ENCODE assay signal across 12 mouse cellular contexts in genomic region chr2:35615977-35616376, GRCm38 (mm10). TPM values are rescaled to one million over a fixed set of nuclear protein-coding genes. Genes with fewer than 3 reads are reported as not detected.
A peak's percentile ranks its signal among the peaks of the same experiment; 100 is the strongest.
DNase-seq lines count a peak whose midpoint lies in the region; ATAC-seq and TF ChIP-seq lines count a peak whose summit lies in the region.
"Had no signal": no experiment of that assay in that cellular context is flagged by ENCODE, and none has a peak within 500 bp of the region (broad histone marks: within the 10 kb centered on the region; RNA-seq: fewer than 3 reads in every experiment).

No protein-coding gene starts in this region.

- ATAC-seq in hindbrain, embryonic 11.5 days (ENCODE audit: low FRiP score) = no peak
- ATAC-seq in intestine, embryonic 15.5 days = no peak
- no peak for ATAC-seq in midbrain, postnatal 0 days (ENCODE audit: low FRiP score)

- no peak for TF ChIP-seq RAD21 in CH12.LX (IDR thresholded peaks at IDR 0.05; ENCODE audit: low read depth, low read length)

- H3K79me2 ChIP-seq in CH12.LX (replicated peaks; ENCODE audit: control insufficient read depth, extremely low read depth, insufficient read depth, poor library complexity, severe bottlenecking) = no peaks in the 10 kb centered on the region

- no peak overlapping the region for H3K9ac ChIP-seq in hindbrain, embryonic 11.5 days (ENCODE audit: low read depth, low read length)
- no peak overlapping the region for H3K9ac ChIP-seq in CH12.LX (ENCODE audit: insufficient read depth, low read depth)
- no peak overlapping the region for H3K9ac ChIP-seq in intestine, embryonic 15.5 days
- H3K9ac ChIP-seq in midbrain, postnatal 0 days (replicated peaks; ENCODE audit: low read length, poor library complexity, severe bottlenecking) = no peak overlapping the region
- H3K9ac ChIP-seq: neural tube, embryonic 13.5 days had no signal

- H3K27ac ChIP-seq in hindbrain, embryonic 10.5 days = 0 out of 2 replicates have a peak overlapping the region, but pooled peaks have one; percentile 70
- H3K27ac ChIP-seq in hindbrain, embryonic 11.5 days (ENCODE audit: low read depth, low read length) = no peak overlapping the region
- peak overlapping the region; percentile 5; the same call in 1 of the 2 replicates for H3K27ac ChIP-seq in CH12.LX (ENCODE audit: insufficient read depth, low read depth)
- peak overlapping the region; percentile 78 for H3K27ac ChIP-seq in intestine, embryonic 15.5 days
- no peak overlapping the region for H3K27ac ChIP-seq in midbrain, postnatal 0 days (ENCODE audit: low read depth, low read length)
- H3K27ac ChIP-seq: neural tube, embryonic 13.5 days had no signal

- dilution Hi-C loops in CH12.LX (cut with MboI; ENCODE audit: extremely low pct_ligation_motif_present, extremely low pct_unique_long_range_greater_than_20kb, low sequenced_read_pairs) = no loop called here

- TF ChIP-seq EP300 in CH12.LX (IDR thresholded peaks at IDR 0.05; ENCODE audit: low read length) = no peak

- in situ Hi-C loops in CH12.LX (cut with MboI; ENCODE audit: low pct_ligation_motif_present, low pct_unique_long_range_greater_than_20kb, low sequenced_read_pairs) = no loop called here

- no peak overlapping the region for H3K4me3 ChIP-seq in hindbrain, embryonic 10.5 days
- no peak overlapping the region for H3K4me3 ChIP-seq in hindbrain, embryonic 11.5 days (ENCODE audit: low read depth, low read length)
- no peak overlapping the region for H3K4me3 ChIP-seq in CH12.LX (replicated peaks in 1 of 3; ENCODE audit: low read depth in 2 of 3, low read length in 2 of 3, poor library complexity in 1 of 3)
- no peak overlapping the region for H3K4me3 ChIP-seq in intestine, embryonic 15.5 days (replicated peaks)
- no peak overlapping the region for H3K4me3 ChIP-seq in midbrain, postnatal 0 days (ENCODE audit: low read depth, low read length)
- H3K4me3 ChIP-seq: erythroblast, embryonic 14.5 days; neural tube, embryonic 13.5 days had no signal

- peaks cover 11% of the 10 kb centered on the region; the same call in 1 of the 2 replicates for H3K27me3 ChIP-seq in hindbrain, embryonic 10.5 days (ENCODE audit: insufficient read depth, poor library complexity, severe bottlenecking)
- H3K27me3 ChIP-seq in hindbrain, embryonic 11.5 days (ENCODE audit: control insufficient read depth, insufficient read depth, low read length) = no peaks in the 10 kb centered on the region
- H3K27me3 ChIP-seq in CH12.LX (replicated peaks) = no peaks in the 10 kb centered on the region
- H3K27me3 ChIP-seq in intestine, embryonic 15.5 days (replicated peaks) = no peaks in the 10 kb centered on the region
- H3K27me3 ChIP-seq in midbrain, postnatal 0 days (ENCODE audit: insufficient read depth, low read length) = no peaks in the 10 kb centered on the region
- H3K27me3 ChIP-seq: neural tube, embryonic 13.5 days had no signal

- H3K4me2 ChIP-seq in hindbrain, embryonic 11.5 days (replicated peaks; ENCODE audit: low read depth, low read length) = no peak overlapping the region
- H3K4me2 ChIP-seq in CH12.LX (ENCODE audit: insufficient read depth, low read depth, poor library complexity, severe bottlenecking) = no peak overlapping the region
- H3K4me2 ChIP-seq in intestine, embryonic 15.5 days (replicated peaks) = no peak overlapping the region
- no peak overlapping the region for H3K4me2 ChIP-seq in midbrain, postnatal 0 days (ENCODE audit: low read depth, low read length, poor library complexity, severe bottlenecking)
- H3K4me2 ChIP-seq: neural tube, embryonic 13.5 days had no signal

- no peak for DNase-seq in hindbrain, embryonic 10.5 days (ENCODE audit: low spot score)
- no peak for DNase-seq in hindbrain, embryonic 11.5 days (ENCODE audit: low spot score)
- no peak for DNase-seq in CH12.LX (ENCODE audit: extremely low read depth)
- DNase-seq in ES-CJ7 (ENCODE audit: low read depth, low spot score) = peak; percentile 71
- no peak for DNase-seq in frontal cortex, postnatal 14 days (ENCODE audit: low spot score in 2 of 2)
- DNase-seq in midbrain, postnatal 0 days (ENCODE audit: low spot score) = no peak
- DNase-seq: kidney, postnatal 36 days; right cerebral cortex, postnatal 4 days had no signal

- no peaks in the 10 kb centered on the region for H3K9me3 ChIP-seq in hindbrain, embryonic 10.5 days
- H3K9me3 ChIP-seq in hindbrain, embryonic 11.5 days (ENCODE audit: control insufficient read depth, low read length) = no peaks in the 10 kb centered on the region
- no peaks in the 10 kb centered on the region for H3K9me3 ChIP-seq in CH12.LX (replicated peaks; ENCODE audit: low read length)
- H3K9me3 ChIP-seq in intestine, embryonic 15.5 days = no peaks in the 10 kb centered on the region
- H3K9me3 ChIP-seq in midbrain, postnatal 0 days (ENCODE audit: low read length) = no peaks in the 10 kb centered on the region
- H3K9me3 ChIP-seq: G1E; neural tube, embryonic 13.5 days had no signal

- peak in 1 of 2 experiments; percentile 46; a peak in 2 of 4 replicates for TF ChIP-seq CTCF in CH12.LX (conservative IDR thresholded peaks at IDR 0.05 in 1 of 2, IDR thresholded peaks at IDR 0.05 in 1 of 2; ENCODE audit: low read depth in 2 of 2, low read length in 2 of 2)
- TF ChIP-seq CTCF in midbrain, postnatal 0 days (IDR thresholded peaks at IDR 0.05) = no peak; the same call in 1 of the 2 replicates

- peaks cover 95% of the 10 kb centered on the region for H3K4me1 ChIP-seq in hindbrain, embryonic 10.5 days (replicated peaks)
- H3K4me1 ChIP-seq in hindbrain, embryonic 11.5 days (replicated peaks; ENCODE audit: control insufficient read depth, insufficient read depth, low read length) = peaks cover 21% of the 10 kb centered on the region
- peaks cover 59 to 97% of the 10 kb centered on the region in 2 experiments for H3K4me1 ChIP-seq in CH12.LX (ENCODE audit: control insufficient read depth in 1 of 2, insufficient read depth in 2 of 2)
- peaks cover 80% of the 10 kb centered on the region for H3K4me1 ChIP-seq in intestine, embryonic 15.5 days (replicated peaks)
- H3K4me1 ChIP-seq in midbrain, postnatal 0 days (ENCODE audit: insufficient read depth, low read length) = peaks cover 7% of the 10 kb centered on the region

- 62% methylated on average over 2 of the region's 2 CpGs for WGBS in hindbrain, embryonic 10.5 days
- 52% methylated on average over 2 of the region's 2 CpGs for WGBS in hindbrain, embryonic 11.5 days
- 63% methylated on average over 2 of the region's 2 CpGs for WGBS in intestine, embryonic 15.5 days
- 57% methylated on average over 2 of the region's 2 CpGs for WGBS in midbrain, postnatal 0 days

- TF ChIP-seq POLR2A in CH12.LX (IDR thresholded peaks at IDR 0.05; ENCODE audit: low read depth, low read length) = no peak

- no peaks in the 10 kb centered on the region for H3K36me3 ChIP-seq in hindbrain, embryonic 10.5 days
- no peaks in the 10 kb centered on the region for H3K36me3 ChIP-seq in hindbrain, embryonic 11.5 days (ENCODE audit: control insufficient read depth, insufficient read depth, low read length)
- no peaks in the 10 kb centered on the region for H3K36me3 ChIP-seq in CH12.LX (replicated peaks in 1 of 2; ENCODE audit: control insufficient read depth in 1 of 2, insufficient read depth in 1 of 2, low read length in 1 of 2)
- no peaks in the 10 kb centered on the region for H3K36me3 ChIP-seq in intestine, embryonic 15.5 days
- no peaks in the 10 kb centered on the region for H3K36me3 ChIP-seq in midbrain, postnatal 0 days (ENCODE audit: insufficient read depth, low read length)
- H3K36me3 ChIP-seq: G1E; neural tube, embryonic 13.5 days had no signal

TF ChIP-seq in CH12.LX, 34 proteins besides CTCF, POLR2A, EP300 and RAD21:
- peak; percentile 34; the same call in 1 of the 2 replicates for TF ChIP-seq NRF1 (IDR thresholded peaks at IDR 0.05; ENCODE audit: low read depth, low read length)
- no peak for TF ChIP-seq CHD2 (IDR thresholded peaks at IDR 0.05; ENCODE audit: low read length)

RNA-seq across cellular contexts. Expression of gene Dab2ip, which starts 57.9 kb away (rescaled TPM):
- 26.9 and 28.8 TPM in 2 replicates for polyA plus RNA-seq in hindbrain, embryonic 10.5 days (2016; fragmentation: Nextera tagmentation; extraction: Ambion mirVana)
- polyA plus RNA-seq in hindbrain, embryonic 11.5 days (2014; fragmentation: Nextera tagmentation; extraction: Ambion mirVana) = 37.8 and 47.9 TPM in 2 replicates
- 13.7 and 15.6 TPM in 2 replicates for total RNA-seq in CH12.LX (2012; rRNA removed)
- 4.3 and 4.9 TPM in 2 replicates for total RNA-seq in CH12.LX (2014; rRNA removed)
- polyA plus RNA-seq in CH12.LX (2012; ENCODE audit: insufficient read length, low read depth) = 7.5 and 7.8 TPM in 2 replicates
- polyA plus RNA-seq in intestine, embryonic 15.5 days (2015; fragmentation: Nextera tagmentation; extraction: Ambion mirVana) = 52.7 and 54.9 TPM in 2 replicates
- total RNA-seq in midbrain, postnatal 0 days (2014; rRNA removed) = 161 and 175 TPM in 2 replicates
- 71.5 and 73.3 TPM in 2 replicates for polyA plus RNA-seq in midbrain, postnatal 0 days (2015; fragmentation: Nextera tagmentation; extraction: Ambion mirVana)

Comparison
In these comparisons a context has a peak if more than half of its experiments do, and no peak if none do; other contexts are left out.
1. H3K27ac ChIP-seq: peak in hindbrain, embryonic 10.5 days (single experiment), CH12.LX (single experiment) and intestine, embryonic 15.5 days (single experiment); none in hindbrain, embryonic 11.5 days (single experiment) and midbrain, postnatal 0 days (single experiment).